Mouse (Mus musculus): ENCODE measurements around the gene Ifi208. TPM values are rescaled to one million over a fixed set of nuclear protein-coding genes. Genes with fewer than 3 reads are reported as not detected.
"Not testable (repeated sequence)": the region's sequence is repeated elsewhere in the genome, so short reads cannot be mapped to it uniquely, and the experiment has no call there.

Ifi208 gene
- 0.72 TPM in 1 of 2 replicates, not detected in the other for polyA plus RNA-seq (2011; ENCODE audit: insufficient read depth, insufficient read length, low replicate concordance, missing spikeins)

DNA sequence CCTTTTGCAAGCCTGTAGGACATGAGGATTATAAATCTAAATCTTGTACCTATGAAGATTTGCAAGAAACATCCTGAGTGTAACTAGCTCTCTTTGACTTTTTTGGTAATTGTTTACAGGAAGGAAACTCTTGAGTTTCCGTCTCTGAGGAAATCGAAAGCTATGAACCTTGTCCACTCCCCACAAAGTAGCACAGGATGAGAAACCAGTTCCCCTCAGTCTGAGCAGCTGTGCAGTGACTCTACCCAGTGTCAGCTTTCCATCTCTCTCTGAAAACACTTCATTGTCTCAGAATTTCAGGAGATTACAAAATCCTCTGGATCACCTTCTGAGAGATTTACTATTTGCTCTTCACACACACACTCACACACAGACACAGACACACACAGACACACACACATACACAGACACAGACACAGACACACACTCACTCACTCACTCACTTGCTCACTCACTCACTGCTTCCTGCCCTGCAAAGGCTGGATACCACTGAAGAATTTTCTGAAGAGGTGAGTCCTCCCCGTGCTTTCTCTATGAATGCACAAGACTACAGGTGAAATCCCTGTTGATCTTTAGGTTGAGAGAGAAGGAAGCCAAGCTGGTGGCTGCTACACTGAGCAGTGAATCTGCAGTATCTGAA is at the start of gene Ifi208:
TSS of gene Ifi208 (plus strand) at position 218 of the 640 bp plus-strand sequence.
- H3K27ac ChIP-seq (ENCODE audit: control insufficient read depth, insufficient read depth, low read depth, low read length, poor library complexity); H3K4me1 ChIP-seq (ENCODE audit: control insufficient read depth, insufficient read depth, low read length); H3K4me3 ChIP-seq (replicated peaks; ENCODE audit: control insufficient read depth, low read depth, low read length): not testable (repeated sequence)
- WGBS = 23% methylated on average over 3 of the region's 3 CpGs

DNA sequence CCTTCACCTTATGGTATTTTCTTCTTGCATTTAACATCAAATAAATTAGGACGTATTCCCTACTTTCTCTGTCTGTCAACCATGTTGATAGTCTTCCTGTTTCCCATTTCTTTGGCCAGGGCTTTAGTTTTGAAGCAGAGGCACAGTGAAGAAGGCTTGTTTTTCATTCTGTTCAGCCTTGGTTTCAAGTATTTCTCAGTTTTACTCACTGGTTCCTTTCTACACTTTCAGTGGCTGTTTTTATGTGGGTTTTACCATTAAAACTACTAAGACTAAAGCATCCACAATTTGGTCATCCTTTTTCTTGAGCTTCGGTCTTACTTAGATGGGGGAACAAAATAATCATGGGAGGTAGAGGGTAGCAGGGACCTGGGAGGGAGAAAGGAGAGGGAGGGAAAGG is 49.4 kb upstream of the Ifi208 start:
- TF ChIP-seq POLR2A (IDR thresholded peaks at IDR 0.05; ENCODE audit: borderline replicate concordance, control insufficient read depth, low read depth, low read length) (no peak), CTCF (IDR thresholded peaks at IDR 0.05; ENCODE audit: control insufficient read depth, insufficient read depth, low read length) (no peak)
- Histone ChIP-seq H3K4me3 (replicated peaks; ENCODE audit: control insufficient read depth, low read depth, low read length) (no peak overlapping the region), H3K27ac (ENCODE audit: control insufficient read depth, insufficient read depth, low read depth, low read length, poor library complexity) (no peak overlapping the region), H3K4me1 (ENCODE audit: control insufficient read depth, insufficient read depth, low read length) (no peaks in the 10 kb centered on the region)
- WGBS = 70% methylated on average over 2 of the region's 2 CpGs

DNA sequence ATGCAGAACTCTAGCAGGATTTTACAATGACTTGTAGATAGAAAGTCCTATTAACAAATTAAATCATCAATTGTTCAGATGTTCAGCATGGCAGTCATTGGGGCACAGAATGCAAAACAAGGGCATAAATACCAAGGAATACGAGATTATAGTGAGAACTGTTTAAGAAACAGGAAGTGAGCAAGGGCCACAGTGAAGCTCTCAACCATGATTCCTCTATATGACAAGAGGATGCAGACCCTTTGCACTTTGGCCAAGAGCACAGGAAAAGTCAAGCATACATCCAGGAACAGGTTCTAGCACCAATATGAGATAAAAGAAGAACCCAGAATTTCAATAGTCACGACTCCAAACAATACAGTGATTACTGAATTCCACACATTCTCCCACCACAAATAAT is 46.8 kb upstream of the Ifi208 start:
- H3K27ac ChIP-seq (ENCODE audit: control insufficient read depth, insufficient read depth, low read depth, low read length, poor library complexity) = no peak overlapping the region
- TF ChIP-seq POLR2A (IDR thresholded peaks at IDR 0.05; ENCODE audit: borderline replicate concordance, control insufficient read depth, low read depth, low read length) = no peak
- no peak for TF ChIP-seq CTCF (IDR thresholded peaks at IDR 0.05; ENCODE audit: control insufficient read depth, insufficient read depth, low read length)
- H3K4me1 ChIP-seq (ENCODE audit: control insufficient read depth, insufficient read depth, low read length) = no peaks in the 10 kb centered on the region
- WGBS = 36% methylated on average over 2 of the region's 2 CpGs
- no peak overlapping the region for H3K4me3 ChIP-seq (replicated peaks; ENCODE audit: control insufficient read depth, low read depth, low read length)

DNA sequence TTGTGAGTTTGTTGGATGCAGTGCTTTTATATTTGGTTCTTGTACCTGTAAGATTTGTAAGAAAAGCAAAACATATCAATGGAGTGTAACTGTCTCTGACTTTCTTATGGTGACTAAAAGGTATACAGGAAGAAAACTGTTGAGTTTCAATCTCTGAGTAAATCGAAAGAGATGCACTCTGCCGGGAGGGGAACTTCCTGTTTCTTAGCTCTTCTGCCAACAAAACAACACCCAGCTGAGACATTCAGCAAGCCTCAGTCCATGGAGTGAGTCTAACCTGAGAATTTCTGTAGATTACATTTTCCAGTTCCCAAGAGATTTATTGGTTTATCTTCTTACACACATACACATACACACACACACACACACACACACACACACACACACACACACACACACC is 42.9 kb upstream of the Ifi208 start, which contains the start of gene Ifi209:
TSS of gene Ifi209 (plus strand) at position 296 of the 400 bp plus-strand sequence.
- 3% methylated on average over 2 of the region's 2 CpGs for WGBS
- not testable (repeated sequence) for H3K4me1 ChIP-seq (ENCODE audit: control insufficient read depth, insufficient read depth, low read length)
- Histone ChIP-seq H3K4me3 (replicated peaks; ENCODE audit: control insufficient read depth, low read depth, low read length) (peak within 1 kb of the TSS; percentile 22), H3K27ac (ENCODE audit: control insufficient read depth, insufficient read depth, low read depth, low read length, poor library complexity) (peak within 1 kb of the TSS; percentile 21; the same call in 1 of the 2 replicates)

DNA sequence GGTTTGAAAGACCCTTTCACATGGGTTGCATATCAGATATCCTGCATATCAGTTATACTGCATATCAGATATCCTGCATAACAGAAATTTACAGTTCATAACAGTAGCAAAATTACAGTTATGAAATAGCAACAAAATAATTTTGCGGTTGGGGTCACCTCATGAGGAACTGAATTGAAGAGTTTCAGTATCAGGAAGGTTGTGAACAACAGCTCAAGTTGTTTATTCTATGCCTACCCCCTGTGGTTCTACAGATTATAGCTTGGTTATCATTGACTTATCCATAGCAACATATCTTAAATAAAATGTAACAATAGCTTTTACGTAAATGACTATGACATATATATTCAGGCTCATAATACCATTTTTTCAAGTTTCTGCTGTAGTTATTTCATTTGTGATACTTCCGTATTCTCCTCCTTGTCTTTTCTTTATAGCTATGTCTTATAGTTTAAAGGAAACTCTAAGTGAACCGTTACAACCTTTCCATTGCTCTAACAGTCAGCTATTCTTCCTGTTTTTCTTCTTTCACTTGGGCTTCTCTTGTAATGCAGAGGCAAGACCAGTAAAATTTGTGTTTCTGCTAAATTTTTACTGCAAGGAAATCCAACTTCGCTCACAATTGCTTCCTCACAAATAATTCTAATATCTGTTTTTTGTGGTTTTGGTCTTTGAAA is 39.4 kb upstream of the Ifi208 start:
- H3K27ac ChIP-seq (ENCODE audit: control insufficient read depth, insufficient read depth, low read depth, low read length, poor library complexity) = no peak overlapping the region
- no peak overlapping the region for H3K4me3 ChIP-seq (replicated peaks; ENCODE audit: control insufficient read depth, low read depth, low read length)
- TF ChIP-seq CTCF (IDR thresholded peaks at IDR 0.05; ENCODE audit: control insufficient read depth, insufficient read depth, low read length) (no peak), POLR2A (IDR thresholded peaks at IDR 0.05; ENCODE audit: borderline replicate concordance, control insufficient read depth, low read depth, low read length) (no peak)
- H3K4me1 ChIP-seq (ENCODE audit: control insufficient read depth, insufficient read depth, low read length) = no peaks in the 10 kb centered on the region
- WGBS = 26% methylated on average over 5 of the region's 5 CpGs

DNA sequence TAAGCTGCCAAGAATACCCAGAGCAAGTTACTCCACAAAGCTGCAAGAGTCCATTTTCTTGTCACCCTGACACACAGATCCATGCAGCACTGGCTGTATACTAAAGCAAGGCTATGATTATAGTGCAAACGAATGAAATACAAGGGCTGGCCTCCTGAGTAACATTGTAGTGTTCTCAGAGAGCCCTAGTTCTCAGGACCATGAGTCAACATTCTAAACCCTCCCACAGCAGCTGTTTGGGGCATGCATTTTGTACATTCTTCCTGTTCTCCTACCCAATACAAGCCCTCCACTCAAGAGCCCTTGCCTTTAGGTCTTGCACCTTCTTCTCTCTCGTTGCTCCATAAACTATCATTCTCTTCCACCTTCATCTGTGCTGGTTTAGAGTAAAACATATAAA is 28.1 kb upstream of the Ifi208 start:
- Histone ChIP-seq H3K4me1 (ENCODE audit: control insufficient read depth, insufficient read depth, low read length) (no peaks in the 10 kb centered on the region), H3K4me3 (replicated peaks; ENCODE audit: control insufficient read depth, low read depth, low read length) (no peak overlapping the region), H3K27ac (ENCODE audit: control insufficient read depth, insufficient read depth, low read depth, low read length, poor library complexity) (no peak overlapping the region)
- 68% methylated on average over 2 of the region's 2 CpGs for WGBS
- TF ChIP-seq POLR2A (IDR thresholded peaks at IDR 0.05; ENCODE audit: borderline replicate concordance, control insufficient read depth, low read depth, low read length) = no peak
- no peak for TF ChIP-seq CTCF (IDR thresholded peaks at IDR 0.05; ENCODE audit: control insufficient read depth, insufficient read depth, low read length)

DNA sequence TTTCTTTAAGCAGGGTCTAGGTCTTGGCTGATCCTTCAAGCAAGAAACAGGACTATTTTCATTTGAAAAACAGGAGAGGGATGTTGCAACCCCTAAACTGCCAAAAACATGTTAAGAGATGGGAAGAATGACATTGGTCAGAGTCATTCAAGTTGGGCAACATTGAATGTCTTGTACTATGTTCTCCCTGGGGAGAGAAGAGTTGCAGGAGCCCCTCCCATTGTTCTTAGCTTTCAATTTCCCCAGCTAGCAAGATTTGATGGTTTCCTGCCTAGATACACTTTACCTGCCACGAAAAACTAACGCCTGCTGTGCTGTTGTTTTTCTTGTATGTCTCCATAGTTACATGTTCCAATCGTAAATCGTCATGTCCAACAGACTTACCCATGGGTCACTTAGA is 15.5 kb upstream of the Ifi208 start:
- no peak overlapping the region for H3K4me3 ChIP-seq (replicated peaks; ENCODE audit: control insufficient read depth, low read depth, low read length)
- H3K27ac ChIP-seq (ENCODE audit: control insufficient read depth, insufficient read depth, low read depth, low read length, poor library complexity) = no peak overlapping the region
- TF ChIP-seq CTCF (IDR thresholded peaks at IDR 0.05; ENCODE audit: control insufficient read depth, insufficient read depth, low read length) (no peak), POLR2A (IDR thresholded peaks at IDR 0.05; ENCODE audit: borderline replicate concordance, control insufficient read depth, low read depth, low read length) (no peak)
- H3K4me1 ChIP-seq (ENCODE audit: control insufficient read depth, insufficient read depth, low read length) = no peaks in the 10 kb centered on the region
- 45% methylated on average over 4 of the region's 4 CpGs for WGBS

DNA sequence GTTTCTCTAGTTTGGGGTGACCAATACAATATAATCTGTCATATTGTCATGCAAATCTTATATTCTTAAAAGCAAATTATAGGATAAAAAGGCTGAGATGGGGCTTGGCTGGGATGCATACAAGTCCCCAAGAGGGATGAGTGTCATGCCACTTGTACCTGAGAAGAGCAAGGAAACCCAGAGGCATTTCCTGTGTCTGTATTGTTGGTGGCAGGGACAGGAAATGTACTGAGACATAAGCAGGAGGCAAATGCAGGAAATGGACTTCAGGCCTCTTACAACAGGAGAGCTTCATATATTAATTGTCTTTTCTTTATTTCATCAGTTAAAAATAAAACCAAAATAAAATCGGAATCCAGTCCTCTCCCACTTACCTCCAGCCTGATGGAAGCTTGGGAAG is 5.1 kb downstream of the Ifi208 start:
- H3K4me1 ChIP-seq (ENCODE audit: control insufficient read depth, insufficient read depth, low read length); H3K4me3 ChIP-seq (replicated peaks; ENCODE audit: control insufficient read depth, low read depth, low read length); H3K27ac ChIP-seq (ENCODE audit: control insufficient read depth, insufficient read depth, low read depth, low read length, poor library complexity): not testable (repeated sequence)
- WGBS = 46% methylated on average over 1 of the region's 1 CpGs

DNA sequence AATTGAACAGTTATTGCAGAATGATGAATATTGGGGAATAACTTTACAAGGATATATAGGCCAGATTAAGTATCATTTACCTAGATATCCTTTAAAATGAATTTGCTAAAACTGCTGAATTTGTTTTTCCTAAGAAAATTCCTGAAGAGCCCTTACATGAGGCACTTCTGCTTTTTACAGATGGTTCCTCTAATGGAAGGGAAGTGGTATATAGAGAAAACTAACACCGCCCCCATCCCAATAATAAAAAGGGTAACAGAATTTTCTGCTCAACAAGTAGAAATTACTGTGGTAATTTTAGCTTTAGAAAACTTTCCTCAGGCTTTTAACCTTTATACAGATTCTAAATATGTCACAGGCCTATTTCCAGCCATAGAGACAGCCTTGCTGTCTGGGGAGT is 20.8 kb downstream of the Ifi208 start:
- TF ChIP-seq POLR2A (IDR thresholded peaks at IDR 0.05; ENCODE audit: borderline replicate concordance, control insufficient read depth, low read depth, low read length) = no peak
- no peak for TF ChIP-seq CTCF (IDR thresholded peaks at IDR 0.05; ENCODE audit: control insufficient read depth, insufficient read depth, low read length)
- no peak overlapping the region for H3K4me3 ChIP-seq (replicated peaks; ENCODE audit: control insufficient read depth, low read depth, low read length)
- 12% methylated on average over 1 of the region's 1 CpGs for WGBS
- H3K27ac ChIP-seq (ENCODE audit: control insufficient read depth, insufficient read depth, low read depth, low read length, poor library complexity) = no peak overlapping the region
- H3K4me1 ChIP-seq (ENCODE audit: control insufficient read depth, insufficient read depth, low read length) = no peaks in the 10 kb centered on the region
